Mouse (Mus musculus): Measurements from ENCODE around the gene Hist1h2bl. TPM values are rescaled to one million over a fixed set of nuclear protein-coding genes. Genes with fewer than 3 reads are reported as not detected.
"Not testable (repeated sequence)": the region's sequence is repeated elsewhere in the genome, so short reads cannot be mapped to it uniquely, and the experiment has no call there.

The Hist1h2bl gene
- polyA plus RNA-seq (2015; fragmentation: Nextera tagmentation; extraction: Ambion mirVana) = 2.1 and 3.7 TPM in 2 replicates

DNA sequence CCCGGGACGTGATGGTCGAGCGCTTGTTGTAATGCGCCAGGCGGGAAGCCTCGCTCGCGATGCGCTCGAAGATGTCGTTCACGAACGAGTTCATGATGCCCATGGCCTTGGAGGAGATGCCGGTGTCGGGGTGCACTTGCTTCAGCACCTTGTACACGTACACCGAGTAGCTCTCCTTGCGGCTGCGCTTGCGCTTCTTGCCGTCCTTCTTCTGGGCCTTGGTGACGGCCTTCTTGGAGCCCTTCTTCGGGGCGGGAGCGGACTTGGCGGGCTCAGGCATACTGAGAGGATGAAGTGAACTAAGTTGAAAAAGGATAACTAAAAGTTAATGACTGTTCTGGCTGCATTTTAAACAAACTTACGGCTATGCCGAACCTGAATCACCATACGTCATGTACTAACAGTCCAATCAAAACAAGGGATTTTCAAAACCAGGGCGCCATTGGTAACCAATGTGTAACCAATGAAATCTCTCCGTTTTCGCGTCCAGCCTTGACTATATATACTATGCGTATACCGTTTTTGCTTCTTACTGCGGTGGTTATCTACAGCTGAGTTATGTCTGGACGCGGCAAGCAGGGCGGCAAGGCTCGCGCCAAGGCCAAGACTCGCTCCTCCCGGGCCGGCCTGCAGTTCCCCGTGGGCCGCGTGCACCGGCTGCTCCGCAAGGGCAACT lies at the start of gene Hist1h2bl, which contains the start of gene Hist1h2ai:
TSS of gene Hist1h2bl (minus strand) at position 280 of the 676 bp plus-strand sequence.
TSS of gene Hist1h2ai (plus strand) at position 559 of the 676 bp plus-strand sequence.
- H3K27me3 ChIP-seq (ENCODE audit: insufficient read depth, low read length); H3K36me3 ChIP-seq (ENCODE audit: insufficient read depth, low read length); H3K9me3 ChIP-seq (replicated peaks; ENCODE audit: low read length): not testable (repeated sequence)
- Histone ChIP-seq H3K27ac (peak within 1 kb of the TSS; percentile 92), H3K9ac (ENCODE audit: low read depth, low read length) (peak within 1 kb of the TSS; percentile 62), H3K4me1 (replicated peaks; ENCODE audit: insufficient read depth, low read length) (peaks cover 15% of the 10 kb centered on the region; the same call in 1 of the 2 replicates), H3K4me2 (ENCODE audit: low read length) (peak within 1 kb of the TSS; percentile 72), H3K4me3 (replicated peaks; ENCODE audit: low read depth, low read length) (peak within 1 kb of the TSS; percentile 39)
- 0% methylated on average over 25 of the region's 50 CpGs for WGBS
- DNase-seq (ENCODE audit: low spot score) (peak; percentile 99), ATAC-seq (replicated peaks; ENCODE audit: low FRiP score, low read depth) (peak; percentile 91)

DNA sequence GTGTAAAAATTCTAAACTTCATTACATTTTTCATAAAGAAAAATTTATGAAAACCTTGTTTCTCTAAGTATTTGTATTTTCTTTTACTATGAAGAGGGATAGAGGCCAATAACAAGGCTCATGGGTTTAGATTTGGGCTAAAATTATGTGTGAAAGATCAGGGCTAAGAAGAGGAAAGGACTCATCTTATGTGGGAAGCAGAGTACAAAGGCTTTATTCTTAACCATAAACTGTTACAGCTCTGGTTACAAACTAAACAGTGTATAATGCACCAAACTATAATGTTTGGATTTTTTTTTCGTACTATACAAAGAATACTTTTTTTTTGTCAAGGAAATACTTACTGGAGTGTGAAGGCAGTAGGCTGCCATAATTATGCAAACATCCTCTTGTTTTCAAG lies 39.8 kb upstream of the Hist1h2bl start:
- Histone ChIP-seq H3K36me3 (ENCODE audit: insufficient read depth, low read length) (no peaks in the 10 kb centered on the region), H3K27me3 (ENCODE audit: insufficient read depth, low read length) (no peaks in the 10 kb centered on the region), H3K27ac (no peak overlapping the region), H3K9ac (ENCODE audit: low read depth, low read length) (no peak overlapping the region), H3K4me1 (replicated peaks; ENCODE audit: insufficient read depth, low read length) (no peaks in the 10 kb centered on the region), H3K9me3 (replicated peaks; ENCODE audit: low read length) (no peaks in the 10 kb centered on the region), H3K4me2 (ENCODE audit: low read length) (0 out of 2 replicates have a peak overlapping the region, but pooled peaks have one; percentile 7), H3K4me3 (replicated peaks; ENCODE audit: low read depth, low read length) (no peak overlapping the region)
- DNase-seq (ENCODE audit: low spot score) (no peak), ATAC-seq (replicated peaks; ENCODE audit: low FRiP score, low read depth) (no peak)
- 34% methylated on average over 1 of the region's 1 CpGs for WGBS
- no peak for TF ChIP-seq CTCF (IDR thresholded peaks at IDR 0.05; ENCODE audit: low read depth)

DNA sequence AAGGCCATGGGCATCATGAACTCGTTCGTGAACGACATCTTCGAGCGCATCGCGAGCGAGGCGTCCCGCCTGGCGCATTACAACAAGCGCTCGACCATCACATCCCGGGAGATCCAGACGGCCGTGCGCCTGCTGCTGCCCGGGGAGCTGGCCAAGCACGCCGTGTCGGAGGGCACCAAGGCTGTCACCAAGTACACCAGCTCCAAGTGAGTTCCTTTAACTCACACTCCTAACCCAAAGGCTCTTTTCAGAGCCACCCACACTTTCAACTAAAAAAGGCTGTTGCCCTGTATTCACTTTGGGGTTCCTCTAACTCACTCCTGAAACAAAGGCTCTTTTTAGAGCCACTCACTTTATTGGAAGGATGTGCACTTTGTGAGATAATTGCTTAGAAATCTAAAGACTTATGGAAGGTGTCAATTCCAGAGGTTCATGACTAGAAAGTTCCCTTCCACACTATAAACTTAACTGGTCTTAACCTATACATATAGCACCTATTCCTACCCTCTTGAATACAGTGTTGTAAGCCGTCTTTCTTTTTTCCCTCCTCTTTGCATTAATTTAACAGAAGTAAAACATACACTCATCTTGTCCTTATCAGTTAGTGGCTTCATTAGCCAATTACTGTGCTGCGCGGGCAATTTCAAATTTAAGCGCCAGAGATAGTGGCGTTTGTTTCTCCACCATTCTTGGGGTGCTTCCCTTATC lies 38.5 kb upstream of the Hist1h2bl start:
- H3K9ac ChIP-seq (ENCODE audit: low read depth, low read length) = peak overlapping the region; percentile 40; the same call in 1 of the 2 replicates
- H3K27me3 ChIP-seq (ENCODE audit: insufficient read depth, low read length); H3K9me3 ChIP-seq (replicated peaks; ENCODE audit: low read length); H3K4me1 ChIP-seq (replicated peaks; ENCODE audit: insufficient read depth, low read length); H3K36me3 ChIP-seq (ENCODE audit: insufficient read depth, low read length): not testable (repeated sequence)
- peak overlapping the region; percentile 44 for H3K4me3 ChIP-seq (replicated peaks; ENCODE audit: low read depth, low read length)
- H3K4me2 ChIP-seq (ENCODE audit: low read length) = peak overlapping the region; percentile 65
- under 1% methylated on average over 22 of the region's 26 CpGs for WGBS
- ATAC-seq (replicated peaks; ENCODE audit: low FRiP score, low read depth) (0 out of 2 replicates have a peak, but pooled peaks have one; percentile 0), DNase-seq (ENCODE audit: low spot score) (peak; percentile 63)
- peak overlapping the region; percentile 92 for H3K27ac ChIP-seq

DNA sequence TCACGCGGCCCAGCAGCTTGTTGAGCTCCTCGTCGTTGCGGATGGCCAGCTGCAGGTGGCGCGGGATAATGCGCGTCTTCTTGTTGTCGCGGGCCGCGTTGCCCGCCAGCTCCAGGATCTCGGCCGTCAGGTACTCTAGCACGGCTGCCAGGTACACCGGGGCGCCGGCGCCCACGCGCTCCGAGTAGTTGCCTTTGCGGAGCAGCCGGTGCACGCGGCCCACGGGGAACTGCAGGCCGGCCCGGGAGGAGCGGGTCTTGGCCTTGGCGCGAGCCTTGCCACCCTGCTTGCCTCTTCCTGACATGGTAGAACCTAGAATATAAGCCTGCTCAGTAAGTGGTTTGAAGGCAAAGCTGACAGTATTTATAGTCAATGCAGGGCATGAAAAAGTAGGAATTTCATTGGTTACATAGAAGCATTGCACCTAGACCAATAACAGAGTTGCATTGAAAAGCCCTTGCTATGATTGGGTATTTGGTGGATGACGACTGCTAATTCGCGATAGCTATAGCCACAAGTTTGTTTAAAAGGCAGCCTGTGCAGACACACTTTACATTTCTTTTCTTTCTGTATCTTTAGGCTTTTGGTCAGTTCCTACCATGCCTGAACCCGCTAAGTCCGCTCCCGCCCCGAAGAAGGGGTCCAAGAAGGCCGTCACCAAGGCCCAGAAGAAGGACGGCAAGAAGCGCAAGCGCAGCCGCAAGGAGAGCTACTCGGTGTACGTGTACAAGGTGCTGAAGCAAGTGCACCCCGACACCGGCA lies 37.8 kb upstream of the Hist1h2bl start, which contains the start of the genes Hist1h2ak and Hist1h2bn:
TSS of gene Hist1h2ak (minus strand) at position 304 of the 762 bp plus-strand sequence.
TSS of gene Hist1h2bn (plus strand) at position 600 of the 762 bp plus-strand sequence.
- not testable (repeated sequence) for H3K9me3 ChIP-seq (replicated peaks; ENCODE audit: low read length); H3K36me3 ChIP-seq (ENCODE audit: insufficient read depth, low read length); H3K4me1 ChIP-seq (replicated peaks; ENCODE audit: insufficient read depth, low read length); H3K27me3 ChIP-seq (ENCODE audit: insufficient read depth, low read length)
- DNase-seq (ENCODE audit: low spot score) (peak; percentile 99), ATAC-seq (replicated peaks; ENCODE audit: low FRiP score, low read depth) (peak; percentile 96)
- Histone ChIP-seq H3K27ac (peak within 1 kb of the TSS; percentile 92), H3K4me2 (ENCODE audit: low read length) (peak within 1 kb of the TSS; percentile 65), H3K9ac (ENCODE audit: low read depth, low read length) (peak within 1 kb of the TSS; percentile 46; the same call in 1 of the 2 replicates), H3K4me3 (replicated peaks; ENCODE audit: low read depth, low read length) (peak within 1 kb of the TSS; percentile 44)
- TF ChIP-seq CTCF (IDR thresholded peaks at IDR 0.05; ENCODE audit: low read depth) = peak; percentile 30; the same call in 1 of the 2 replicates
- WGBS = under 1% methylated on average over 32 of the region's 50 CpGs

DNA sequence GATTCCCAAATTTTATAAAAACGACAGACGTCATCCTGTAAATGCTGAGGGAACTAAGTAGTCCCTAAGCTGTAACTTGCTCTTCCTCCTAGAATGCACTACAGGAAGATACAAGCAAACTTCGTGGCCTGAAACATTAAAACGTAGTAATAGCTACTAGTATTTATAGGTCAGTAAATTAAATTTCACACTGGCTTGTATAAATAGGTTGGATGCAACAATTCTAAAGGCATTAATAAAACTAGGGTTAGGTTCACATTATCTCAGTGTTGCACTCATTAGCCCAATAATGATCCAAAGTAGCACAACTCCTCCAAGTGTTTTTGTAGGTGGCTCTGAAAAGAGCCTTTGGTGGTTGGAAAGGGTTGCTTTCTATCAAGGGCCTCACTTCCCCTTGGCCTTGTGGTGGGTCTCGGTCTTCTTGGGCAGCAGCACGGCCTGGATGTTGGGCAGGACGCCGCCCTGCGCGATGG lies 37.1 kb upstream of the Hist1h2bl start:
- ATAC-seq (replicated peaks; ENCODE audit: low FRiP score, low read depth) = no peak
- no peak for TF ChIP-seq CTCF (IDR thresholded peaks at IDR 0.05; ENCODE audit: low read depth)
- 2% methylated on average over 10 of the region's 10 CpGs for WGBS
- peak overlapping the region; percentile 44 for H3K4me3 ChIP-seq (replicated peaks; ENCODE audit: low read depth, low read length)
- no peaks in the 10 kb centered on the region for H3K27me3 ChIP-seq (ENCODE audit: insufficient read depth, low read length)
- peak overlapping the region; percentile 92 for H3K27ac ChIP-seq
- no peaks in the 10 kb centered on the region for H3K36me3 ChIP-seq (ENCODE audit: insufficient read depth, low read length)
- no peaks in the 10 kb centered on the region for H3K9me3 ChIP-seq (replicated peaks; ENCODE audit: low read length)
- DNase-seq (ENCODE audit: low spot score) = peak; percentile 29
- H3K4me1 ChIP-seq (replicated peaks; ENCODE audit: insufficient read depth, low read length) = no peaks in the 10 kb centered on the region
- H3K4me2 ChIP-seq (ENCODE audit: low read length) = peak overlapping the region; percentile 65
- H3K9ac ChIP-seq (ENCODE audit: low read depth, low read length) = peak overlapping the region; percentile 46; the same call in 1 of the 2 replicates

DNA sequence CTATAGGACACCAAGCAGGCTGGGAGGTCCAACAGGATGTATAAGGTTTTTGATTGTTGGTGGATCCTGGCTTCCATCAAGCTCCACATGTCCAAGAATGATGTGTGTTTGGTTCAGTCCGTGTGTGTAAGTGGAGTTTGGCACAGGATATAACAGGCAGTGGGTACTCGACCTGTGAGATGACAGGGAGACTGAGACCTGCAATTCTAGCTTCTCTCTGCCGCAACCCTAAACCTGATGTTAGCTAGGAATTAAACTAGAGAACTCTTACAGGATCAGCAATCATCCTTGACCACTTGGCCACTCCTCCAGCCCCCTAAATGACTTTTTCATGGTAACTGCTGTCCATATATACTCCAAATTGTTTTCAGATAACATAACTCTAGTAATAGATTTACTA lies 36.4 kb upstream of the Hist1h2bl start:
- H3K4me3 ChIP-seq (replicated peaks; ENCODE audit: low read depth, low read length) = no peak overlapping the region
- H3K4me2 ChIP-seq (ENCODE audit: low read length) = 0 out of 2 replicates have a peak overlapping the region, but pooled peaks have one; percentile 16
- DNase-seq (ENCODE audit: low spot score) = peak; percentile 47
- H3K9ac ChIP-seq (ENCODE audit: low read depth, low read length) = no peak overlapping the region
- 22% methylated on average over 3 of the region's 3 CpGs for WGBS
- no peaks in the 10 kb centered on the region for H3K27me3 ChIP-seq (ENCODE audit: insufficient read depth, low read length)
- H3K27ac ChIP-seq = no peak overlapping the region
- no peak for ATAC-seq (replicated peaks; ENCODE audit: low FRiP score, low read depth)
- no peaks in the 10 kb centered on the region for H3K36me3 ChIP-seq (ENCODE audit: insufficient read depth, low read length)
- no peaks in the 10 kb centered on the region for H3K9me3 ChIP-seq (replicated peaks; ENCODE audit: low read length)
- TF ChIP-seq CTCF (IDR thresholded peaks at IDR 0.05; ENCODE audit: low read depth) = no peak
- H3K4me1 ChIP-seq (replicated peaks; ENCODE audit: insufficient read depth, low read length) = no peaks in the 10 kb centered on the region

Measured in kidney, postnatal 0 days (tissue).